Mouse (Mus musculus) kidney, postnatal 10 days (tissue): ENCODE results near the gene Ddr2.
"Not testable (repeated sequence)": the region's sequence is repeated elsewhere in the genome, so short reads cannot be mapped to it uniquely, and the experiment has no call there.

Experiments
- DNase-seq: peaks from one replicate; pipeline ENCODE4 v3.0.0; 2021; ENCODE audit warnings: mixed read lengths

The Ddr2 gene

GRCm38 (mm10) chr1:170110516-170111332 is at the start of gene Ddr2:
Ddr2 (minus strand) TSS chr1:170110762.
- DNase-seq: peak; percentile 83

GRCm38 (mm10) chr1:170159707-170160106 is 49.1 kb upstream of the Ddr2 start:
- no peak for DNase-seq

GRCm38 (mm10) chr1:170155761-170156160 is 45.2 kb upstream of the Ddr2 start:
- no peak for DNase-seq

- DNase-seq: no peak
These were observed 44.7 kb upstream of the Ddr2 start for GRCm38 (mm10) chr1:170155298-170155697.

- no peak for DNase-seq
These were observed 43.4 kb upstream of the Ddr2 start for GRCm38 (mm10) chr1:170153986-170154385.

- no peak for DNase-seq
These were observed 42.0 kb upstream of the Ddr2 start for GRCm38 (mm10) chr1:170152552-170152951.

- DNase-seq: no peak
These were observed 40.3 kb upstream of the Ddr2 start for GRCm38 (mm10) chr1:170150870-170151269.

- no peak for DNase-seq
These were observed 39.2 kb upstream of the Ddr2 start for GRCm38 (mm10) chr1:170149756-170150155.

- DNase-seq: no peak
These were observed 38.0 kb upstream of the Ddr2 start for GRCm38 (mm10) chr1:170148536-170148935.

- no peak for DNase-seq
These were observed 37.3 kb upstream of the Ddr2 start for GRCm38 (mm10) chr1:170147651-170148448.

GRCm38 (mm10) chr1:170145606-170146005 is 35.0 kb upstream of the Ddr2 start:
- no peak for DNase-seq

GRCm38 (mm10) chr1:170142256-170142871 is 31.8 kb upstream of the Ddr2 start:
- DNase-seq: no peak

- DNase-seq: no peak
These were observed 31.1 kb upstream of the Ddr2 start for GRCm38 (mm10) chr1:170141626-170142025.

GRCm38 (mm10) chr1:170136351-170137009 is 25.9 kb upstream of the Ddr2 start:
- peak; percentile 84 for DNase-seq

- DNase-seq: no peak
These were observed 23.7 kb upstream of the Ddr2 start for GRCm38 (mm10) chr1:170134264-170134663.

GRCm38 (mm10) chr1:170130962-170131361 is 20.4 kb upstream of the Ddr2 start:
- no peak for DNase-seq

GRCm38 (mm10) chr1:170124644-170125043 is 14.1 kb upstream of the Ddr2 start:
- DNase-seq: no peak

- DNase-seq: no peak
These were observed 3.1 kb upstream of the Ddr2 start for GRCm38 (mm10) chr1:170113616-170114015.

- DNase-seq: no peak
These were observed 1.7 kb upstream of the Ddr2 start for GRCm38 (mm10) chr1:170112261-170112660.

- DNase-seq: peak; percentile 7
These were observed 1.2 kb upstream of the Ddr2 start for GRCm38 (mm10) chr1:170111651-170112226.

- peak; percentile 42 for DNase-seq
These were observed 616 bp downstream of the Ddr2 start for GRCm38 (mm10) chr1:170109776-170110515.

GRCm38 (mm10) chr1:170102814-170103213 is 7.7 kb downstream of the Ddr2 start:
- not testable (repeated sequence) for DNase-seq
